24 mouse cellular contexts compared by ENCODE assay signal in the genomic region with DNA sequence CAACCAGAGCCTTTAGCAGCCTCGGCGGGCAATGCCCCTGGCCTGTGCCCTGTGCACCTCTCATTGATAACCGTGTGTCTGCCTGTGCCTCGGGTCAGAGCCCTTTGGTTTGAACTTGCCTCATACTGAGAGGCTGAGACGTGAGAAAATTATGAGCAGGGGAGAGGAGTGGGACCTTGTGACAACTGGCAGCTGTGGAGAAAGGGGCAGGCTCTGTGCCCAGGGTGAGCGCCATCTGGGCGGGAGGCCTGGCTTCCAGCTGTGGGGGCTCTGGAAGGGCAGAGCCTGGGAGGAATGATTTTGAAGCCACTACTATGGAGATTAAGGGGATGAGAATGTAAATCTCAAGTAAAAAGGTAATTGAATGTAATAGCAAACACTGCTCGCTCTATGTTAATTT. TPM values are rescaled to one million over a fixed set of nuclear protein-coding genes. Genes with fewer than 3 reads are reported as not detected.
DNase-seq lines count a peak whose midpoint lies in the region; ATAC-seq and TF ChIP-seq lines count a peak whose summit lies in the region.
"Had no signal": no experiment of that assay in that cellular context is flagged by ENCODE, and none has a peak within 500 bp of the region (broad histone marks: within the 10 kb centered on the region; RNA-seq: fewer than 3 reads in every experiment).

No protein-coding gene starts in this region.

- no peak for DNase-seq in embryonic facial prominence, embryonic 10.5 days (ENCODE audit: low spot score)
- DNase-seq in heart, adult 2 months = no peak
- no peak for DNase-seq in heart, postnatal 25 days (ENCODE audit: low spot score)
- no peak for DNase-seq in kidney, adult 18-20 months
- peak; percentile 22 for DNase-seq in brain, embryonic 14.5 days (ENCODE audit: low read depth)
- DNase-seq in thymus, postnatal 25 days = no peak
- DNase-seq: adrenal gland, adult 8-10 months; adrenal gland, postnatal 36 days; B cell, adult 2 months; cerebellum, adult 11 months; cerebellum, adult 8-10 months; cerebellum, postnatal 14 days; embryo, embryonic 11 days; gastrocnemius, postnatal 25 days had no signal

- no peak overlapping the region for H3K4me2 ChIP-seq in embryonic facial prominence, embryonic 15.5 days (replicated peaks)
- H3K4me2 ChIP-seq in kidney, embryonic 15.5 days = no peak overlapping the region
- H3K4me2 ChIP-seq: embryonic facial prominence, embryonic 12.5 days; heart, embryonic 12.5 days; hindbrain, embryonic 14.5 days; intestine, embryonic 15.5 days had no signal

- peak; percentile 58; the same call in 1 of the 2 replicates for ATAC-seq in embryonic facial prominence, embryonic 15.5 days (ENCODE audit: insufficient number of reproducible peaks, low FRiP score, low TSS enrichment, low read depth)
- 0 out of 2 replicates have a peak, but pooled peaks have one; percentile 23 for ATAC-seq in kidney, embryonic 15.5 days (replicated peaks; ENCODE audit: low FRiP score)
- ATAC-seq: CD4-positive, CD25-positive, alpha-beta regulatory T cell, adult 4 months; forebrain, embryonic 14.5 days; intestine, embryonic 15.5 days had no signal

- H3K27me3 ChIP-seq in embryonic facial prominence, embryonic 15.5 days = peaks cover 19% of the 10 kb centered on the region
- H3K27me3 ChIP-seq in embryonic facial prominence, embryonic 10.5 days (replicated peaks; ENCODE audit: low read depth, poor library complexity, severe bottlenecking) = peaks cover 47% of the 10 kb centered on the region
- no peaks in the 10 kb centered on the region for H3K27me3 ChIP-seq in heart, adult 2 months (ENCODE audit: control insufficient read depth, insufficient read depth, low read length)
- no peaks in the 10 kb centered on the region for H3K27me3 ChIP-seq in kidney, embryonic 15.5 days
- H3K27me3 ChIP-seq: intestine, embryonic 15.5 days had no signal

- H3K4me1 ChIP-seq in embryonic facial prominence, embryonic 15.5 days = peaks cover 28% of the 10 kb centered on the region
- H3K4me1 ChIP-seq in embryonic facial prominence, embryonic 10.5 days = peaks cover 23% of the 10 kb centered on the region
- peaks cover 12% of the 10 kb centered on the region for H3K4me1 ChIP-seq in heart, adult 2 months (ENCODE audit: control insufficient read depth, insufficient read depth, low read length)
- peaks cover 27% of the 10 kb centered on the region for H3K4me1 ChIP-seq in kidney, embryonic 15.5 days

- peaks cover 3% of the 10 kb centered on the region for H3K79me2 ChIP-seq in heart, adult 2 months (replicated peaks; ENCODE audit: control insufficient read depth, insufficient read depth, low read length)

- TF ChIP-seq CTCF in heart, adult 2 months (IDR thresholded peaks at IDR 0.05) = no peak
- no peak for TF ChIP-seq CTCF in brain, embryonic 14.5 days (IDR thresholded peaks at IDR 0.05; ENCODE audit: borderline replicate concordance, extremely low read depth, insufficient read depth, insufficient read length)

- H3K27ac ChIP-seq in embryonic facial prominence, embryonic 15.5 days (replicated peaks) = no peak overlapping the region; the same call in 1 of the 2 replicates
- H3K27ac ChIP-seq in embryonic facial prominence, embryonic 10.5 days (replicated peaks) = no peak overlapping the region
- peak overlapping the region; percentile 12; the same call in 1 of the 2 replicates for H3K27ac ChIP-seq in heart, adult 2 months
- H3K27ac ChIP-seq in kidney, embryonic 15.5 days = no peak overlapping the region
- H3K27ac ChIP-seq: embryonic facial prominence, embryonic 12.5 days; hindbrain, embryonic 10.5 days; hindbrain, embryonic 14.5 days; intestine, embryonic 15.5 days had no signal

- TF ChIP-seq POLR2A in heart, adult 2 months (IDR thresholded peaks at IDR 0.05; ENCODE audit: insufficient read depth, low read depth, low read length) = no peak
- no peak for TF ChIP-seq POLR2A in brain, embryonic 14.5 days (IDR thresholded peaks at IDR 0.05; ENCODE audit: borderline replicate concordance, extremely low read depth, insufficient read depth, insufficient read length, poor library complexity, severe bottlenecking)

- 59% methylated on average over 8 of the region's 8 CpGs for WGBS in embryonic facial prominence, embryonic 15.5 days
- WGBS in embryonic facial prominence, embryonic 10.5 days = 77% methylated on average over 8 of the region's 8 CpGs
- WGBS in heart, adult 2 months = 58% methylated on average over 8 of the region's 8 CpGs
- 53% methylated on average over 8 of the region's 8 CpGs for WGBS in kidney, embryonic 15.5 days

- TF ChIP-seq EP300 in heart, adult 2 months (IDR thresholded peaks at IDR 0.05; ENCODE audit: insufficient read depth, low read depth, low read length) = no peak

- no peak overlapping the region for H3K9ac ChIP-seq in embryonic facial prominence, embryonic 15.5 days
- H3K9ac ChIP-seq in heart, adult 2 months (ENCODE audit: low read depth, low read length) = no peak overlapping the region
- H3K9ac ChIP-seq in kidney, embryonic 15.5 days = no peak overlapping the region
- H3K9ac ChIP-seq: embryonic facial prominence, embryonic 12.5 days; heart, embryonic 12.5 days; hindbrain, embryonic 14.5 days; intestine, embryonic 15.5 days had no signal

- H3K4me3 ChIP-seq in embryonic facial prominence, embryonic 15.5 days (replicated peaks) = no peak overlapping the region
- no peak overlapping the region for H3K4me3 ChIP-seq in embryonic facial prominence, embryonic 10.5 days
- no peak overlapping the region for H3K4me3 ChIP-seq in heart, adult 2 months
- H3K4me3 ChIP-seq in kidney, embryonic 15.5 days (replicated peaks) = no peak overlapping the region
- H3K4me3 ChIP-seq: embryonic facial prominence, embryonic 12.5 days; heart, embryonic 12.5 days; hindbrain, embryonic 10.5 days; intestine, embryonic 15.5 days had no signal

- intact Hi-C loops in heart, adult 2 months (cut with DNase I) = no loop called here
- intact Hi-C loops in heart, postnatal 25 days (cut with DNase I) = no loop called here

- no peaks in the 10 kb centered on the region for H3K9me3 ChIP-seq in embryonic facial prominence, embryonic 15.5 days (replicated peaks)
- 0 out of 2 replicates have a peak, but pooled peaks cover 2% of the 10 kb centered on the region for H3K9me3 ChIP-seq in embryonic facial prominence, embryonic 10.5 days
- no peaks in the 10 kb centered on the region for H3K9me3 ChIP-seq in kidney, embryonic 15.5 days (replicated peaks)
- H3K9me3 ChIP-seq: embryonic facial prominence, embryonic 12.5 days; G1E; heart, embryonic 12.5 days; intestine, embryonic 15.5 days had no signal

- H3K36me3 ChIP-seq in embryonic facial prominence, embryonic 15.5 days = no peaks in the 10 kb centered on the region
- H3K36me3 ChIP-seq in embryonic facial prominence, embryonic 10.5 days (replicated peaks) = no peaks in the 10 kb centered on the region
- H3K36me3 ChIP-seq in heart, adult 2 months (ENCODE audit: control insufficient read depth, insufficient read depth, low read length) = no peaks in the 10 kb centered on the region
- H3K36me3 ChIP-seq in kidney, embryonic 15.5 days = no peaks in the 10 kb centered on the region
- H3K36me3 ChIP-seq: embryonic facial prominence, embryonic 12.5 days; G1E; heart, embryonic 12.5 days; intestine, embryonic 15.5 days had no signal

RNA-seq across cellular contexts. Expression of gene Casz1, which starts 19.1 kb away (rescaled TPM):
- 10.1 and 11.2 TPM in 2 replicates for polyA plus RNA-seq in embryonic facial prominence, embryonic 15.5 days (2015; fragmentation: Nextera tagmentation; extraction: Ambion mirVana)
- polyA plus RNA-seq in embryonic facial prominence, embryonic 10.5 days (2016; fragmentation: Nextera tagmentation; extraction: Ambion mirVana) = 3.7 and 3.9 TPM in 2 replicates
- 10 to 100 TPM; 42.5 to 47.0 TPM for total RNA-seq in heart, adult 2 months (2021)
- 21.2 and 22.4 TPM in 2 replicates for polyA plus RNA-seq in heart, adult 2 months (2012; rRNA removed)
- 10 to 100 TPM; 42.1 to 44.7 TPM for total RNA-seq in heart, postnatal 25 days (2021)
- 7.1 and 7.3 TPM in 2 replicates for polyA plus RNA-seq in kidney, embryonic 15.5 days (2015; fragmentation: Nextera tagmentation; extraction: Ambion mirVana)
- polyA plus RNA-seq in brain, embryonic 14.5 days (2012; rRNA removed) = 2.9 and 6.9 TPM in 2 replicates
